In the genomic region with DNA sequence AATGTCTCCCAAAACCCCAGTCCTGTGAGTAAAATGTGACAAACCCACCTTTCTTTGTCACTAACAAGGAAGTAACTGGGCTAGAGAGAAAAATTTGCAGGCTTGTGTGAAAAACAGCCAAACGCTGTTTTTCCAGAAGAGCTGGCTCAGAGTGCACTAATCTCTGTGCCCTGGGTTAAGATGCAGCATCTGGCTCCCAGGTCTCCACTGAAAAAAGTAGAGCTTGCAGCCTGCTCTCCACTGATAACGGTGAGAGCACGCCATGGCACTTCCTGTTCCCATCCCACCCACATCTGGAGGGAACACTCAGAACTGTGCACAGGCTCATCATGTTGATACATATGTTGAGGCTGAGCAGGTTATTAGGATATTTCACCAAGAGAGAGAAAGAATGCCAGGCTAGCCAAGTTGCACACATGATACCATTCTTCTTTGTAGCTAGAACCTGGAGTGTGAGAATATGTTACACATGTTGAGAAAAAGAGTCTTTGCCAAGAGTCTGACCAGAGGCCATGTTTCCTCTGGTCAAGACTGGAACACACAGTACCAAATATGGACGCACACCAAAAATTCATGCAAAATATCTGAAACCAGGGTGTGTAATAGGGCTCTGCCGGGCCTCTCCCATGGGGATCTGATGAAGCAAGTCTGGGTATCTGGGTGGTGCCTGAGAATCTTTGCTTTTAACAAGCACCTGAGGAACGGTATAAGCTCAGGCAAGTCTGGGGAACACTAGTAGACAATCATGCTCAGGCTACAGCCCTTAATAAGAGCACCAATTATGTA, we compare ENCODE assay signal across 8 mouse cellular contexts.
A peak's percentile ranks its signal among the peaks of the same experiment; 100 is the strongest.
DNase-seq lines count a peak whose midpoint lies in the region; ATAC-seq and TF ChIP-seq lines count a peak whose summit lies in the region.

No protein-coding gene starts in this region.

- H3K27me3 ChIP-seq in heart, adult 2 months (ENCODE audit: control insufficient read depth, insufficient read depth, low read length) = no peaks in the 10 kb centered on the region
- H3K27me3 ChIP-seq in ES-Bruce4 (ENCODE audit: control insufficient read depth, insufficient read depth, low read length, poor library complexity, severe bottlenecking) = no peaks in the 10 kb centered on the region
- H3K27me3 ChIP-seq in midbrain, embryonic 10.5 days (ENCODE audit: low read depth, poor library complexity, severe bottlenecking) = no peaks in the 10 kb centered on the region

- no peak for TF ChIP-seq CTCF in heart, adult 2 months (IDR thresholded peaks at IDR 0.05)
- no peak for TF ChIP-seq CTCF in ES-Bruce4 (IDR thresholded peaks at IDR 0.05; ENCODE audit: low read depth, low read length)
- no peak for TF ChIP-seq CTCF in left cerebral cortex, adult 2 months (IDR thresholded peaks at IDR 0.05)

- TF ChIP-seq EP300 in heart, adult 2 months (IDR thresholded peaks at IDR 0.05; ENCODE audit: insufficient read depth, low read depth, low read length) = 0 out of 2 replicates have a peak, but pooled peaks have one; percentile 36
- no peak for TF ChIP-seq EP300 in ES-Bruce4 (IDR thresholded peaks at IDR 0.05; ENCODE audit: insufficient read depth, low read depth, low read length)

- ATAC-seq in hematopoietic stem cell, adult 5-6 weeks (replicated peaks in 1 of 2; ENCODE audit: insufficient read depth in 1 of 2, low FRiP score in 2 of 2, low TSS enrichment in 1 of 2, low read depth in 1 of 2, poor library complexity in 2 of 2, severe bottlenecking in 2 of 2) = peak; percentile 30 to 48; a peak in 3 of 4 replicates

- H3K9me3 ChIP-seq in ES-Bruce4 (replicated peaks; ENCODE audit: control insufficient read depth, insufficient read depth, low read length, poor library complexity, severe bottlenecking) = no peaks in the 10 kb centered on the region
- H3K9me3 ChIP-seq in midbrain, embryonic 10.5 days (replicated peaks) = no peaks in the 10 kb centered on the region

- H3K4me3 ChIP-seq in heart, adult 2 months = no peak overlapping the region
- H3K4me3 ChIP-seq in ES-Bruce4 (ENCODE audit: low read depth, low read length) = no peak overlapping the region
- H3K4me3 ChIP-seq in left cerebral cortex, adult 2 months = no peak overlapping the region
- H3K4me3 ChIP-seq in midbrain, embryonic 10.5 days = no peak overlapping the region

- 49% methylated on average over 6 of the region's 6 CpGs for WGBS in heart, adult 2 months
- 76% methylated on average over 6 of the region's 6 CpGs for WGBS in midbrain, embryonic 10.5 days

- no peak for DNase-seq in heart, adult 2 months
- DNase-seq in heart, adult 8-10 months (ENCODE audit: low spot score) = no peak
- DNase-seq in spleen, postnatal 14 days (ENCODE audit: low spot score in 2 of 2) = peak; percentile 34 to 58
- DNase-seq in left cerebral cortex, adult 2 months (ENCODE audit: extremely low spot score in 1 of 2, low spot score in 2 of 2) = no peak
- no peak for DNase-seq in midbrain, embryonic 10.5 days (ENCODE audit: low spot score)
- DNase-seq in kidney, postnatal 10 days = no peak

- H3K9ac ChIP-seq in heart, adult 2 months (ENCODE audit: low read depth, low read length) = no peak overlapping the region
- no peak overlapping the region for H3K9ac ChIP-seq in ES-Bruce4 (ENCODE audit: low read depth, poor library complexity, severe bottlenecking)

- peak overlapping the region; percentile 21 for H3K27ac ChIP-seq in heart, adult 2 months
- H3K27ac ChIP-seq in ES-Bruce4 (ENCODE audit: insufficient read depth, low read length) = 0 out of 2 replicates have a peak overlapping the region, but pooled peaks have one; percentile 34
- H3K27ac ChIP-seq in left cerebral cortex, adult 2 months = no peak overlapping the region
- H3K27ac ChIP-seq in midbrain, embryonic 10.5 days (replicated peaks) = no peak overlapping the region

- no peak for TF ChIP-seq POLR2A in heart, adult 2 months (IDR thresholded peaks at IDR 0.05; ENCODE audit: insufficient read depth, low read depth, low read length)
- no peak for TF ChIP-seq POLR2A in ES-Bruce4 (IDR thresholded peaks at IDR 0.05; ENCODE audit: insufficient read depth, low read length)

- peaks cover 2% of the 10 kb centered on the region; the same call in 1 of the 2 replicates for H3K36me3 ChIP-seq in heart, adult 2 months (ENCODE audit: control insufficient read depth, insufficient read depth, low read length)
- no peaks in the 10 kb centered on the region for H3K36me3 ChIP-seq in ES-Bruce4 (ENCODE audit: control insufficient read depth, insufficient read depth, low read length, poor library complexity, severe bottlenecking)
- H3K36me3 ChIP-seq in midbrain, embryonic 10.5 days = no peaks in the 10 kb centered on the region

- intact Hi-C loops in heart, adult 2 months (cut with DNase I) = loop anchor here (5.0 kb wide), 1 partner anchor 50 kb away; no protein-coding TSS in a partner anchor
- intact Hi-C loops in left cerebral cortex, adult 2 months (cut with DNase I) = no loop called here

- H3K4me1 ChIP-seq in heart, adult 2 months (ENCODE audit: control insufficient read depth, insufficient read depth, low read length) = peaks cover 15% of the 10 kb centered on the region
- H3K4me1 ChIP-seq in ES-Bruce4 (ENCODE audit: control insufficient read depth, insufficient read depth, low read length) = peaks cover 5% of the 10 kb centered on the region
- H3K4me1 ChIP-seq in midbrain, embryonic 10.5 days = peaks cover 5% of the 10 kb centered on the region; the same call in 1 of the 2 replicates

- no peaks in the 10 kb centered on the region for H3K79me2 ChIP-seq in heart, adult 2 months (replicated peaks; ENCODE audit: control insufficient read depth, insufficient read depth, low read length)

Comparison
In these comparisons a context has a peak if more than half of its experiments do, and no peak if none do; other contexts are left out.
1. DNase-seq: peak in spleen, postnatal 14 days (2 of 2); none in heart, adult 2 months (0 of 2), heart, adult 8-10 months (single experiment), left cerebral cortex, adult 2 months (0 of 2), midbrain, embryonic 10.5 days (single experiment) and kidney, postnatal 10 days (single experiment).
2. H3K27ac ChIP-seq: peak in heart, adult 2 months (single experiment) and ES-Bruce4 (single experiment); none in left cerebral cortex, adult 2 months (single experiment) and midbrain, embryonic 10.5 days (single experiment).